ENCODE assay signal across 23 mouse cellular contexts in the genomic region with DNA sequence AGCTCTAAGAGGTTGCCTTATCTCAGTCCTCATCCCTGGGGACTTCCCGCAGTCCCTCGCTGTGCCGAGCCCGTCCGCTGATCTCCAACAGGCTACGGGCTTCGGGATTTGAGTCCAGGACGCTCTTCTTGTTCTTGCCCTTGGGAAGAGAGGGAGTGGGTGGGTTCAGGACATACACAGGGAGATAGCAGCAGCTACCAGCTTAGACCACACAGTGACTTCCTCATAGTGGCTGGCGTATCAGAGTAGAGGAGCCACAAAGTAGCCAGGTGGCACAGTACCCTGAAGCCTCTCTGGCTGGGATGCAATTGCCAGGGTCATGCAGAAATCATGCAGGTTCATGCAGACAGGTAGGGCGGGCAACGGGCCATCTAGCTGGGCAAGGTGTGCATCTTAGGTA. TPM values are rescaled to one million over a fixed set of nuclear protein-coding genes. Genes with fewer than 3 reads are reported as not detected.
A peak's percentile ranks its signal among the peaks of the same experiment; 100 is the strongest.
DNase-seq lines count a peak whose midpoint lies in the region; ATAC-seq and TF ChIP-seq lines count a peak whose summit lies in the region.
"Had no signal": no experiment of that assay in that cellular context is flagged by ENCODE, and none has a peak within 500 bp of the region (broad histone marks: within the 10 kb centered on the region; RNA-seq: fewer than 3 reads in every experiment).

No protein-coding gene starts in this region.

- DNase-seq in MEL (ENCODE audit: low read depth, low spot score) (peak; percentile 58), MEL-GATA-1-ER (ENCODE audit: extremely low read depth, low read depth) (peak; percentile 52)
- DNase-seq in left cerebral cortex, postnatal 25 days (ENCODE audit: low spot score in 2 of 2): no peak
- no peak for DNase-seq in thymus, postnatal 0 days (ENCODE audit: low spot score)
- no peak for DNase-seq in gastrocnemius, adult 18-20 months (ENCODE audit: low spot score)
- DNase-seq: adrenal gland, adult 2 months; adrenal gland, adult 8-10 months; adrenal gland, postnatal 10 days; adrenal gland, postnatal 14 days; adrenal gland, postnatal 25 days; adrenal gland, postnatal 36 days; B cell, adult 2 months; cerebellum, adult 11 months; cerebellum, adult 11-12 months; cerebellum, adult 18-20 months; cerebellum, adult 2 months; cerebellum, adult 8-10 months had no signal

- TF ChIP-seq EP300 in MEL (IDR thresholded peaks at IDR 0.05; ENCODE audit: low read depth in 1 of 2, low read length in 2 of 2): peak; percentile 43 to 53; a peak in 3 of 4 replicates

- no peaks in the 10 kb centered on the region for H3K9me3 ChIP-seq in MEL (replicated peaks; ENCODE audit: insufficient read depth, low read length)
- H3K9me3 ChIP-seq: G1E had no signal

- intact Hi-C loops in left cerebral cortex, postnatal 25 days (cut with DNase I): no loop called here

- H3K79me2 ChIP-seq in MEL (ENCODE audit: control insufficient read depth, insufficient read depth, low read length, poor library complexity): no peaks in the 10 kb centered on the region; the same call in 1 of the 2 replicates

- no peak overlapping the region for H3K9ac ChIP-seq in MEL (ENCODE audit: control insufficient read depth, low read depth, low read length, poor library complexity, severe bottlenecking)

- H3K27me3 ChIP-seq in MEL (ENCODE audit: control insufficient read depth in 1 of 2, insufficient read depth in 2 of 2, low read length in 2 of 2): no peaks in the 10 kb centered on the region
- H3K27me3 ChIP-seq: CH12.LX, Patski had no signal

- peaks cover 0 to 14% of the 10 kb centered on the region in 2 experiments; a peak in 2 of 4 replicates for H3K36me3 ChIP-seq in MEL (ENCODE audit: control insufficient read depth in 1 of 2, insufficient read depth in 2 of 2, low read length in 2 of 2)

- no peak overlapping the region for H3K4me3 ChIP-seq in MEL (ENCODE audit: control insufficient read depth in 1 of 2, insufficient read depth in 1 of 2, low read depth in 2 of 2, low read length in 2 of 2)

- no peak for TF ChIP-seq CTCF in MEL (IDR thresholded peaks at IDR 0.05 in 2 of 3, conservative IDR thresholded peaks at IDR 0.05 in 1 of 3; ENCODE audit: control insufficient read depth in 1 of 3, insufficient read depth in 1 of 3, low read depth in 2 of 3, low read length in 3 of 3, poor library complexity in 1 of 3, severe bottlenecking in 1 of 3)

- H3K4me1 ChIP-seq in MEL (ENCODE audit: control insufficient read depth in 1 of 2, insufficient read depth in 2 of 2, low read length in 2 of 2): peaks cover 14 to 42% of the 10 kb centered on the region in 2 experiments

- ATAC-seq in common myeloid progenitor, adult 5-6 weeks (replicated peaks; ENCODE audit: low read depth, poor library complexity, severe bottlenecking): 0 out of 2 replicates have a peak, but pooled peaks have one; percentile 12
- ATAC-seq: activated CD4-positive, CD25-positive, alpha-beta regulatory T cell, adult 4 months; CD4-positive, CD25-positive, alpha-beta regulatory T cell, adult 4 months; Patski had no signal

- TF ChIP-seq RAD21 in MEL (IDR thresholded peaks at IDR 0.05; ENCODE audit: low read depth, low read length): no peak

- no peak overlapping the region for H3K27ac ChIP-seq in MEL (ENCODE audit: control insufficient read depth, low read depth, low read length)

- TF ChIP-seq POLR2A in MEL (IDR thresholded peaks at IDR 0.05; ENCODE audit: control insufficient read depth in 1 of 2, insufficient read depth in 1 of 2, low read depth in 1 of 2, low read length in 2 of 2, poor library complexity in 1 of 2): no peak

TF ChIP-seq in MEL, 35 proteins besides CTCF, POLR2A, EP300 and RAD21:
- TF ChIP-seq TBP (IDR thresholded peaks at IDR 0.05; ENCODE audit: low read depth, low read length) (no peak), TCF12 (IDR thresholded peaks at IDR 0.05; ENCODE audit: low read depth, low read length) (no peak), SMC3 (IDR thresholded peaks at IDR 0.05; ENCODE audit: low read depth, low read length) (no peak), ZC3H11A (IDR thresholded peaks at IDR 0.05; ENCODE audit: low read depth, low read length) (no peak), TAL1 (IDR thresholded peaks at IDR 0.05; ENCODE audit: low read length) (0 out of 2 replicates have a peak, but pooled peaks have one; percentile 8), ETS1 (IDR thresholded peaks at IDR 0.05; ENCODE audit: low read depth, low read length) (0 out of 2 replicates have a peak, but pooled peaks have one; percentile 18), UBTF (IDR thresholded peaks at IDR 0.05; ENCODE audit: borderline replicate concordance, insufficient read depth, low read depth, low read length) (no peak), USF2 (IDR thresholded peaks at IDR 0.05; ENCODE audit: borderline replicate concordance in 1 of 2, insufficient read depth in 1 of 2, low read depth in 1 of 2, low read length in 2 of 2) (no peak), GABPA (IDR thresholded peaks at IDR 0.05; ENCODE audit: low read depth, low read length) (no peak), GATA1 (IDR thresholded peaks at IDR 0.05; ENCODE audit: low read depth, low read length) (0 out of 2 replicates have a peak, but pooled peaks have one; percentile 22)

RNA-seq across cellular contexts. Expression of a gene that starts 16.5 kb away (rescaled TPM):
- total RNA-seq in MEL (2012; rRNA removed): 13.4 and 16.4 TPM in 2 replicates
- 10 to 100 TPM in 1 of 2 experiments, not detected in 1; 16.1 TPM for polyA plus RNA-seq in MEL (2012; ENCODE audit: insufficient read depth in 1 of 2, insufficient read length in 2 of 2, low read depth in 1 of 2, low replicate concordance in 2 of 2, missing spikeins in 1 of 2)
- 3.6 and 12.1 TPM in 2 replicates for total RNA-seq in common myeloid progenitor, adult 5-6 weeks (2017)
- 10 to 100 TPM; 17.0 to 17.4 TPM for total RNA-seq in left cerebral cortex, postnatal 25 days (2021)
- 9.0 and 9.2 TPM in 2 replicates for polyA plus RNA-seq in thymus, postnatal 0 days (2015; fragmentation: Nextera tagmentation; extraction: Ambion mirVana)
- total RNA-seq in gastrocnemius, adult 18-20 months (2021): 1 to 10 TPM; 3.4 TPM

Comparison
In these comparisons a context has a peak if more than half of its experiments do, and no peak if none do; other contexts are left out.
1. DNase-seq: peak in MEL (single experiment) and MEL-GATA-1-ER (single experiment); none in left cerebral cortex, postnatal 25 days (0 of 2), thymus, postnatal 0 days (single experiment) and gastrocnemius, adult 18-20 months (single experiment).